Mouse (Mus musculus) bone marrow macrophage, adult 2 months (primary cell): ENCODE measurements around the gene Slc8b1.

Source experiments
- CTCF ChIP-seq: IDR thresholded peaks from 2 replicates; pipeline ENCODE4 v1.5.1; 2012; ENCODE audit warnings: low read depth, mild to moderate bottlenecking, low read length, moderate library complexity
- POLR2A ChIP-seq: IDR thresholded peaks from 2 replicates; pipeline ENCODE4 v1.6.1; 2012; ENCODE audit warnings: mild to moderate bottlenecking, low read depth, low read length, borderline replicate concordance

GRCm38 (mm10) chr5:120495064-120495702, 15.8 kb upstream of the Slc8b1 start:
- no peak for TF ChIP-seq POLR2A
- no peak for TF ChIP-seq CTCF
